Mouse (Mus musculus): ENCODE results near the gene Edc3. TPM values are rescaled to one million over a fixed set of nuclear protein-coding genes. Genes with fewer than 3 reads are reported as not detected.

The Edc3 gene
- total and polyA plus RNA-seq, 3 experiments, result 5.3 to 5.7 (median 5.5) TPM

DNA sequence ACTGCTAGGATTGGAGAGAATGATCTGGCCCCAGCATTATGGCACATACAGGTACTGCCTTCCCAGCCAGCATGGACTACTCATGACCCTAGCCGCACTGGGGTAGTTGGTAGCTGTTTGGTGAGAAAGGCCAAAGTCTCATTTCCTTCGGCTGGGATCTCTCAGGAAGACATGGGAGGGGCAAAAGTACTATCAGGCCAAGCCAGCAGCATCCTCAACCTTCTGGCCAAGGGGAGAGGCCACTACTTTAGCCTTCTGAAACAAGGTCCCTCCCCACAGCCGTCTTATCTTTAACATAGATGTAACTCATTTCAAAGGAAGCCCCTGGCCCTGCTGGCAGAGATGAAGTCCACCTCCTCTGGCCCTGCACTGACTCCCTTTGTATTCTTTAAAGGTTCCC lies 49.2 kb downstream of the Edc3 start:
- Histone ChIP-seq H3K36me3 (ENCODE audit: control insufficient read depth, insufficient read depth, low read length) (peaks cover 15% of the 10 kb centered on the region), H3K27me3 (ENCODE audit: control insufficient read depth, insufficient read depth, low read length) (no peaks in the 10 kb centered on the region), H3K4me1 (ENCODE audit: control insufficient read depth, insufficient read depth, low read length) (peaks cover 19% of the 10 kb centered on the region), H3K79me2 (replicated peaks; ENCODE audit: control insufficient read depth, insufficient read depth, low read length) (peaks cover 5% of the 10 kb centered on the region), H3K27ac (no peak overlapping the region), H3K4me3 (no peak overlapping the region), H3K9ac (ENCODE audit: low read depth, low read length) (no peak overlapping the region)
- 39% methylated on average over 3 of the region's 3 CpGs for WGBS
- no peak for TF ChIP-seq EP300 (IDR thresholded peaks at IDR 0.05; ENCODE audit: insufficient read depth, low read depth, low read length)
- no peak for TF ChIP-seq CTCF (IDR thresholded peaks at IDR 0.05)
- TF ChIP-seq POLR2A (IDR thresholded peaks at IDR 0.05; ENCODE audit: insufficient read depth, low read depth, low read length), result peak; percentile 25; the same call in 1 of the 2 replicates
- intact Hi-C loops (cut with DNase I), result loop anchor here (5.0 kb wide), 1 partner anchor 235 kb away; the partner anchor contains the start of gene Cox5a
- DNase-seq, result no peak

DNA sequence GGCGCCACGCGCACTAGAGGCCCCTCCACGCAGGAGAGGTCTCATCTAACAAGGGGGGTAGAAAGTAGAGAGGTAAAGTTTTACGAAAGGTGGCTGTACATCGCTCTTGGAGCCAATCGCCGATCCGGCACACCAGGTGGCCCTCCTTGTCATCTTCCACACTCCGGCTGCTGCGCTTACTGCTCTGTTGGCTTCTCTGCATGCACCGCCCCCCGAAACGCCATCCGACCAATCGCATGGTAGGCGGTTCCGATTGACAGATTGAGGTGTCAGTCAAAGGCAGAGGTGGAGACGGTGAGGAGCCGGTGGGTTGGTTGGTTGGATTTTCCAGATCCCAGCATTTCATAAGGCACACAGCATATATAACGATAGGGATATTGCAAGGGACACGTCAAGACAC lies 50.2 kb downstream of the Edc3 start:
- WGBS, result 90% methylated on average over 22 of the region's 22 CpGs
- no peak overlapping the region for H3K9ac ChIP-seq (ENCODE audit: low read depth, low read length)
- peaks cover 22% of the 10 kb centered on the region for H3K36me3 ChIP-seq (ENCODE audit: control insufficient read depth, insufficient read depth, low read length)
- no peak for DNase-seq
- H3K4me3 ChIP-seq, result no peak overlapping the region
- TF ChIP-seq POLR2A (IDR thresholded peaks at IDR 0.05; ENCODE audit: insufficient read depth, low read depth, low read length) (no peak), CTCF (IDR thresholded peaks at IDR 0.05) (no peak), EP300 (IDR thresholded peaks at IDR 0.05; ENCODE audit: insufficient read depth, low read depth, low read length) (no peak)
- no peaks in the 10 kb centered on the region for H3K27me3 ChIP-seq (ENCODE audit: control insufficient read depth, insufficient read depth, low read length)
- H3K27ac ChIP-seq, result no peak overlapping the region
- H3K79me2 ChIP-seq (replicated peaks; ENCODE audit: control insufficient read depth, insufficient read depth, low read length), result peaks cover 5% of the 10 kb centered on the region
- intact Hi-C loops (cut with DNase I), result loop anchor here (5.0 kb wide), 1 partner anchor 236 kb away; the partner anchor contains the start of gene Cox5a
- peaks cover 26% of the 10 kb centered on the region for H3K4me1 ChIP-seq (ENCODE audit: control insufficient read depth, insufficient read depth, low read length)

DNA sequence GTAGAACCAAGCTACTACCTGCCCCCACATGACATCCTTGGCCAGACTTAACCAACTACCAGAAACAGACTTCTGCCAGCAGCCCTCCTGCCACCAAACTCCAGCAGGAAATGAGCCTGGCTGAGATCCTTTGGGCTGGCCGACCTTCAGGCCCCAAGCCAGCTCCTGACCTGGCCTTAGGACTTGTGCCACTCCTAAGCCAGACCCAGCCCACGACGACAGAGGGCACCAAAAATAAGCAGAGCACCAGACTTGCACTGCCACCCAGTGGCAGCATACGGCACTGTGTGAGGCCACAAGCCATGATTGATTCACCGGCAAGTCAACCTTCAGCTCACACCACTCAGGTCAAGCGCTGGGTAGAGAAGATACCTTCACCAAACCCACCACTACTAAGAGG lies 50.9 kb downstream of the Edc3 start:
- Histone ChIP-seq H3K4me3 (no peak overlapping the region), H3K79me2 (replicated peaks; ENCODE audit: control insufficient read depth, insufficient read depth, low read length) (peaks cover 7% of the 10 kb centered on the region), H3K9ac (ENCODE audit: low read depth, low read length) (no peak overlapping the region), H3K36me3 (ENCODE audit: control insufficient read depth, insufficient read depth, low read length) (peaks cover 24% of the 10 kb centered on the region), H3K27ac (peak overlapping the region; percentile 40; the same call in 1 of the 2 replicates), H3K27me3 (ENCODE audit: control insufficient read depth, insufficient read depth, low read length) (no peaks in the 10 kb centered on the region), H3K4me1 (ENCODE audit: control insufficient read depth, insufficient read depth, low read length) (peaks cover 29% of the 10 kb centered on the region)
- WGBS, result 9% methylated on average over 6 of the region's 6 CpGs
- intact Hi-C loops (cut with DNase I), result loop anchor here (5.0 kb wide), 1 partner anchor 237 kb away; the partner anchor contains the start of gene Cox5a
- TF ChIP-seq CTCF (IDR thresholded peaks at IDR 0.05) (peak; percentile 95), EP300 (IDR thresholded peaks at IDR 0.05; ENCODE audit: insufficient read depth, low read depth, low read length) (peak; percentile 89), POLR2A (IDR thresholded peaks at IDR 0.05; ENCODE audit: insufficient read depth, low read depth, low read length) (no peak)
- peak; percentile 79 to 82 for DNase-seq

DNA sequence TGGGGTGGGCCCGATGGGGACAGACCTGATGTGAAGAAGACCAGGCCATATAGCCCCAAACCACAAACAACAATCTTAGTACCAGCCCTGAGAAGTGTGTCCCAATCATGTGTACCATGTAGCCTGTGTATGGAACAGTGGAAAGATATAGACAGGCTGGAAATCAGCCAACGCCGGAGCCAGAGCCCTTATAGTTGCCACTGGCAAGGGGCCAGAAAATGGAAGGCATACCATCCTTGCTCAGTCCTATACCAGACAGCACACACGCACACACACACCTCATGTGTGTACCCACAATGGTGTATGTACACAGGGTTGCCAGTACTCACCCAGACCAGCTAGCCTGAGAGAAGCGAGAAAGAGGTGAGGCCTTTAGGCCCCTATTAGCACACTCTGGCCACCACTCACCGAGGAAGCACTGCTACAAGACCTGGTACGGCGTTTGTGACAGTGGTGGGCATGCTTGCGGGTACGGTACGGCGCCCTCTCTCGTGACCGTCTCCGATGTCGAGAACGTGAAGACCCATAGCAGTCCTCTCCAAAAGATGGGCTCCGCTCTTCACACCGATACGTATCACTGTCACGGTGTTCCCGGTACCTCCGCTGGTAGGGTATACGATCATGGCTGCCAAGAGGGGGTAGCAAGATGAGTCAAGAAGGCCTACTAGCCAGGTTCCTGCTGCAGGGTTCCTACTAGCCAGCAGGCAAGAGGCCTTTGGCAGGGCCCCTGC lies 52.2 kb downstream of the Edc3 start:
- H3K4me3 ChIP-seq, result no peak overlapping the region
- peaks cover 24% of the 10 kb centered on the region for H3K36me3 ChIP-seq (ENCODE audit: control insufficient read depth, insufficient read depth, low read length)
- intact Hi-C loops (cut with DNase I), result loop anchor here (5.0 kb wide), 2 partner anchors 218 to 237 kb away; no protein-coding TSS in a partner anchor

DNA sequence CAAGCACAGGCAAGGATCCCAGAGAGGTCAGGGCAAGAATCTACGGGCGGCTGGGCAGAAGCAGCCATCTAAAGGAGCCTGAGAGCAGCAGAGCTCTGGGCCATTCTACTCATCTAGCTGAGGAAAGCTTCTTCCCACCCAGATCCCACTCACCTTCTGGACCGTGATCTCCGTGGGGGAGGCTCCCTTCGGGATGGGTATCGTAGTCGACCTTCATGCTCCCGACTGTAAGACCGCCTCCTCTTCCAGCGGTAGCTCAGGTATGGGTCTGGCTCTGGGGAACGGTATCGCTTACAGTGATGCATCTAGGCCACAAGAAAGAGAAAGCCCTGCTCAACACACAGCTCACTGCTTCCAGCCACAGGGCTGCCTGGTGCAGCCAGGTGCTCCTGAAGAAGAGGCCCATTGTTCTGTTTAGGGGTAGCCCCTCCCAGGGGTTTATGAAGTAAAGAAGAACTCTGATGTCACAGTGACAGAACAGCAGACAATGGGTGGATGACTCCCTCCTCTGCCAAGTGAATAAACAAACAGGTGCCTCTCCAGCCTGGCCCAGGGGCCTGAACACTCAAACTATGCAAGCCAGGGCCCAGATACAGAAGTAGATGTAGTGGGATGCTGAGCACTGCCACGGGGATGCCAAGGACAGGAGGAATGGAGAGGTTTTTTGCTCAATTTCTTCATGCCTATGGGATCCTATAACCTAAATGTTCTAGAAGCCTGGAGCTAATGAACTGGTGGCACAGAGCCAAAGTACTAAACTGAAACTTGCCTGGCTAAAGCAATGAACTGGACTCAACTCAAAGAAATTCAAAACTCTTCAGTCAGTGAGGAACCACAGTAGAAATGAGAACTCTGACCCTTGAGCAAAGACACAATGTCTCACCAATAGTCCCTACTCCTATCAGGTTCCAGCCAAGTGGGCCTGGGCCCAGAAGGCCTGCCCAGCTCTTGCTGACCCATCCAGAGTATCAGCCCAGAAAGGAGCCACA lies 53.5 kb downstream of the Edc3 start:
- Histone ChIP-seq H3K36me3 (ENCODE audit: control insufficient read depth, insufficient read depth, low read length) (peaks cover 24% of the 10 kb centered on the region), H3K4me1 (ENCODE audit: control insufficient read depth, insufficient read depth, low read length) (peaks cover 29% of the 10 kb centered on the region), H3K27me3 (ENCODE audit: control insufficient read depth, insufficient read depth, low read length) (no peaks in the 10 kb centered on the region), H3K4me3 (peak overlapping the region; percentile 4; the same call in 1 of the 2 replicates), H3K79me2 (replicated peaks; ENCODE audit: control insufficient read depth, insufficient read depth, low read length) (peaks cover 7% of the 10 kb centered on the region), H3K9ac (ENCODE audit: low read depth, low read length) (no peak overlapping the region), H3K27ac (peak overlapping the region; percentile 100)
- 85% methylated on average over 13 of the region's 13 CpGs for WGBS
- TF ChIP-seq EP300 (IDR thresholded peaks at IDR 0.05; ENCODE audit: insufficient read depth, low read depth, low read length) (no peak), CTCF (IDR thresholded peaks at IDR 0.05) (no peak), POLR2A (IDR thresholded peaks at IDR 0.05; ENCODE audit: insufficient read depth, low read depth, low read length) (no peak)
- no peak for DNase-seq
- intact Hi-C loops (cut with DNase I), result loop anchor here (2.0 to 5.0 kb wide), 3 partner anchors 220 to 613 kb away; partner anchors contain the start of gene Neil1

More for the DNA sequence above, 52.2 kb downstream of the Edc3 start:
- DNase-seq, result no peak
- TF ChIP-seq EP300 (IDR thresholded peaks at IDR 0.05; ENCODE audit: insufficient read depth, low read depth, low read length) (no peak), CTCF (IDR thresholded peaks at IDR 0.05) (no peak), POLR2A (IDR thresholded peaks at IDR 0.05; ENCODE audit: insufficient read depth, low read depth, low read length) (no peak)
- Histone ChIP-seq H3K27me3 (ENCODE audit: control insufficient read depth, insufficient read depth, low read length) (no peaks in the 10 kb centered on the region), H3K9ac (ENCODE audit: low read depth, low read length) (no peak overlapping the region), H3K4me1 (ENCODE audit: control insufficient read depth, insufficient read depth, low read length) (peaks cover 29% of the 10 kb centered on the region), H3K27ac (no peak overlapping the region), H3K79me2 (replicated peaks; ENCODE audit: control insufficient read depth, insufficient read depth, low read length) (peaks cover 7% of the 10 kb centered on the region)
- WGBS, result 89% methylated on average over 24 of the region's 24 CpGs
